Mouse (Mus musculus) lung, adult 2 months (tissue): ENCODE results near the gene Atp13a2.

ENCODE experiments used
- CTCF ChIP-seq: fragments of 200-500 bp; IDR thresholded peaks from 2 replicates; pipeline ENCODE4 v1.5.1; 2011; ENCODE audit warnings: mild to moderate bottlenecking, low read length, control low read depth; ENCODE audit not compliant: insufficient read depth
- POLR2A ChIP-seq: fragments of 200-500 bp; IDR thresholded peaks from 2 replicates; pipeline ENCODE4 v1.6.1; 2011; ENCODE audit warnings: low read depth, mild to moderate bottlenecking, control low read depth, low read length, borderline replicate concordance; ENCODE audit errors: extremely low read depth

DNA sequence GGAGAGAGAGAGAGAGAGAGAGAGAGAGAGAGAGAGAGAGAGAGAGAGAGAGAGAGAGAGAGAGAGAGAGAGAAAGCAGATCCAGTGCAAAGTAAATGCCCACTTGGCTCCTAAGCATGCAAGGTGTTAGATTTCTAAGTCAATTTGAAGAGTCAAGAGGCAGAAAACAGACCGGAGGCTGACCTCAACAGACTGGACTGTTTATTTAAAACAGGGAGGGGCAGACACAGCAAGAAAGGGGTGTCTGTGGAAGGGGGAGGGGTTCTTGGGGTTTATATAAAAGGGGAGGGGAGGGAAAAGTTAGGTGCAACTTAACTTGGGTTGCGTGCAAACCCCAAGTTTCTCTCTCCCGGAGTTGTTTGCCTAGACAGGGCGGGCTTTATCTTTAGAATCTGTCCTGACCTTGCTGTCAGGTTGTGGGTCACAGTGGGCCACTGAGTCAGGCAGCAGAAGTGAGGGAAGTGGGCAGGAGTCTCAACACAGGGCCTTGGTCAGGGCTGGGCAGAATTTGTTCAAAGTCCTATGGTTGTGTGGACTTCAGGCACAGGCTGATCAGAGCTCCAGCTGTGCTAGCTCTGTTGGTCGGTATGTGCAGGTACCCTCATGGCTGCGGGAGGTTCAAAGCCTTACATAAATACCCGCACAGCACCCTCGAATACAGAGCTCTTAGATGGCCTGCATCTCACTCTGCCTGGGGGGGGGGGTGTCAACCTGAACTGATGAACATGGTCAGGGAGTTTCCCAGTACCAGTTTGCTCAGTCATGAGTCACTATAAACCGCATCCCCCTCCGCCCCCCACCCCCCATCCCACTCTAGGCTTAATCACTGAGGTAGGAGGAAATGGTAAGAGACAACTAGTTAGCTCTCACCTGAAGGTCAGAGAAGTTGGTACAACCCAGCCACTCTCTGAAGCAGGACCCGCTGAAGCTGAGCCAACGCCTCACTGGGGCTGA, 38.9 kb upstream of the Atp13a2 start:
- TF ChIP-seq CTCF = no peak
- TF ChIP-seq POLR2A = no peak
